Mouse (Mus musculus): ENCODE results near the gene Rnf167.

The Rnf167 gene

DNA sequence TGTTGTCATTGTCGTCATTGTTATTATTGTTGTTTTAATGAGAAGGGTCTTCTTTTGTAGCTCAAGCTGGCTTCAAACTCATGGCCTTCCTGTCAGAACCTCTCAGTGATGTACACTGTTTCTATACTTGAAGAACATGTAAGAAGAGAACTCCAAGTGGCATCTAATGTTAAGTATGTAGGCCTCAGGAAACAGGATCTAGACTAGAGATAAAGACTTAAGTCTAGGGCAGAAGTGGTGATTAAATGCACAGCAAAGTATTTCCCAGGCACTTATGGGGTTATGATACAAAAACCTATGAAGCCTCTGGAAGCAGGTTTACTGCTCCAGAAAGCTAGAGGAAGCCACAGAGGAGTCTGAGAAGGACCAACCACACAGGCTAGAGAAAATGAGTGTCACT lies 8.7 kb upstream of the Rnf167 start:
- no peak for DNase-seq

DNA sequence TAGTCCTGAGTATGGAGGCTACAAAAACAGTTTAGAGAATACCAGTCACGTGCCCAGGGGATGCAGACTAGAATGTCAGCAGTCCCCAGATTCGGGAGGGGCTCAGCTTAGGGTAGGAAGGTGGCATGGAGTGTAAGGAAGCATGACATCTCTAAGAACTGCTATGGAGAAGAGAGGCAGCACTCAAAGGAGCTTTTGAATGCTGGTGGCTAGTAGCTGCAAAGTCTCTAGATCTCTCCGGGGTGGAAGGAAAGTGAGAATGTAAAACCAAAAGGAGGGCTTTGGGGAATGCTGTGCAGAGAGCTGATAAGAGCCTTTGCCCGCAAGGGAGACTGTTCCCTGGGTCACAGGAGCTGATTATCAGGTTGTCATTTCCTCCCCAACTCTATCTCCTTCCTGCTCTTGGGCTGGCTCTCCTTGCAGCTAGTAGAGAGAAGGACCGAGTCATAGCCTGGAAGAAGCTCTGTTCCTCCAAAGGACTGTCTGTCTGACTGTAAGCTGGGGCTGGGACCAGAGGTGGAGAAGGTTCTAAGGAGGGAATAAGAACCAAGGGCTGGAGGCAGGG lies 8.2 kb upstream of the Rnf167 start, which contains the start of gene Gp1ba:
TSS of gene Gp1ba (plus strand) at position 409 of the 565 bp plus-strand sequence.
- no peak for DNase-seq

DNA sequence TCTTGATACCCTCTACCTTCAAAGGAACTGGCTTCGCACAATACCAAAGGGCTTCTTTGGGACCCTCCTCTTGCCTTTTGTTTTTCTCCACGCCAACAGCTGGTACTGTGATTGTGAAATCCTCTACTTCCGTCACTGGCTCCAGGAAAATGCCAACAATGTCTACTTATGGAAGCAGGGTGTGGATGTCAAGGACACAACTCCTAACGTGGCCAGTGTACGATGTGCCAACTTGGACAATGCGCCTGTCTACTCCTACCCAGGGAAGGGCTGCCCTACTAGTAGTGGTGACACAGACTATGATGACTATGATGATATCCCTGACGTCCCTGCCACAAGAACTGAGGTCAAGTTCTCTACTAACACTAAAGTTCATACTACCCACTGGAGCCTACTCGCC lies 7.1 kb upstream of the Rnf167 start:
- DNase-seq: peak in 1 of 2 experiments; percentile 51

DNA sequence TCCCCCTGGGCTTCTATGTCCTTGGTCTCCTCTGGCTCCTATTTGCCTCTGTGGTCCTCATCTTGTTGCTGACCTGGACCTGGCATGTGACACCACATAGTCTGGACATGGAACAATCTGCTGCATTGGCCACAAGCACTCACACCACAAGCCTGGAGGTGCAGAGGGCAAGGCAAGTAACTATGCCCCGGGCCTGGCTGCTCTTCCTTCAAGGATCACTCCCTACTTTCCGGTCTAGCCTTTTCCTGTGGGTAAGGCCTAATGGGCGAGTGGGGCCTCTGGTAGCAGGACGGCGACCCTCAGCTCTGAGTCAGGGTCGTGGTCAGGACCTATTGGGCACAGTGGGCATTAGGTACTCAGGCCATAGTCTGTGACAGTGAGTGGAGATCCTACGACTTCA lies 5.8 kb upstream of the Rnf167 start:
- no peak for DNase-seq

DNA sequence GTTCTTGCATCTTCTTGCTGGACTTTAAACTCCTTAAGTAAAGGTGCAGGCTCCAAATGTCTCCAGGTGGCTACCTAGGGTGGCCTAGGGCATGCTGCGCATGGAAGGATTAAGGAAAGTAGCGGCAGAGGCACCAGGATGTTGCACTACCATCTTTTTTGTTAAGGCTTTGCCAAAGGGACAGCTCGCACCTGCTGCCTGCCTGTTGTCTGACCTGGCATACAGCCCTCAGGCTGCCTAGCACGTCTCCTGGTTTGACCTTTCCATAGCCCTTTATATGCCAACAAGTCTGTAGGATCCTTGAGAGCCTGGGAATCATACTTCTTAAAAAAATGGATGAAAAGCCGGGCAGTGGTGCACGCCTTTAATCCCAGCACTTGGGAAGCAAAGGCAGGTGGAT lies 4.0 kb upstream of the Rnf167 start:
- no peak for DNase-seq

DNA sequence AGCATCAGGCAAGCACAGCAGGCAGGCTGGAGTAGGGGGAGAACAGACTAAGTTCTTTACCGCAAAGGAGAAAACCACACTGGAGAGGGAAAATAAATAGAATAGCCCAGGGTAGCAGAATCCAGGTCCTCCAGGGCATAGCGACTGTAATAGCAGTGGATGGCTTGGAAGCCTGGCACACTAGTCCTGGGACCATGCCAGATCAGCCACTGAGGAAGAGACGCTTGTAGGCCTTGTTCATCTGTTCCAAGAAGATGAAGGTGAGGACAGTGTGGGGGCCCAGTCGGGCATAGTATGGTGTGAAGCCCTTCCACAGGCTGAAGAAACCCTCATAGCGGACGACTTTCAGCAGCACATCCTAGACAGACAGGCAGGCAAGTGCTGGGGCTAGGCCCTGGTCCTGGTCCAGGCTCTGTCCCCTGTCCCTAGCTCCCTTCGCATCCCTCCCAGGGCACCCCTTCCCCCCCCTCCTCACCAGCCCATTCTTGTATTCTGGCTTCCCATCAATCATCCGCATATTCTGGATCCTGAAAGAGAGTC lies 2.4 kb upstream of the Rnf167 start:
- no peak for DNase-seq

DNA sequence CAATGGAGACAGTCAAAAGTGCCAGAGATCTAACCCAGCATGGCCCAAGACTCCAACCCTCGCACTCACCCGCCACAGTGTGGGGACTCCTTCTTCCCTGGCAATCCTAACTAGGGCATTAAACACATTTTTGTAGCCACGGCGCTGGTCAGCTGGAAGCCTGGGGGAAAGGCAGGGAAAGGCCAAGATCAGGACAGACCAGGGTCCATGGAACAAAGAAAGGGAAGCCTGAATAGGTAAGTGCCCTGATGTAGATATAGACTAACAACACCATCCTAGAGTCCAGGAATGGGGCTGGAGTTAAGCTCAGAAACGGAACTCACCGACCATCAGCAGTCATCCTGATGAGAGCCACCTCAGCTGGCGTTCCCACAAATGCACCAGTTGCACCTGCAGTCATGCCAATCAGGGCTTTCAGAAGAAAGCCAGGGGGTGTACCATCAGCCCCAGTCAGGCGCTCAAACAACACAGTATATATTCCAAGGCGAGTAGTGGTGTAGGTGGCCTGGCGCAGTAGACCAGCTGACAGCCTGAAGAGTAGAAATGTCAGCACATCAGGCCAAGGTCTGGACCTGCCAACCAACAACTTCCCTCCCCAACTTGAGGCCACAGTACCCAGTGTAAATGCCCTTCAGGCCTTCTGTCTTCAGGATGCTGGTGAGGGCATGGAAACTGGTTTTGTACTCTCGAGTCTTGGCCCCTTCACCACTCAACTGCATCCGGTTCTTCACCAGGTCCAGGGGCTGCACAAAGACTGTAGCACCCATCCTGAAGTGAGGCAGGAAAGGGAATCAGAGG lies 1.4 kb upstream of the Rnf167 start:
- DNase-seq: no peak

DNA sequence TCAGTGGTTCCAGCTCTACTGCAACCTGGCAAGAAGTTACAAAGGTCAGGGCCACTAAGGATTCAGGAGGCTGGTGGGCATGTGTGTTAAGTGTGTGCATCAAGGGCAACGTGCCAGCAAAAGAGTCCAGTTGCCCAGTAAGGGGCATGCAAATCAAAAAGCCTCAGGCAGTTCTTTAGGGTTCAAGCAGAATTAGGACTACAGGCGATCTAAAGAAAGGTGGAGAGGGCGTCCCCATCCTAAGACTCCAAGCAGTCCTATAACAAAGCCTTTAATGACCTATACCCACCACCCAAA lies 828 bp upstream of the Rnf167 start:
- DNase-seq: no peak

DNA sequence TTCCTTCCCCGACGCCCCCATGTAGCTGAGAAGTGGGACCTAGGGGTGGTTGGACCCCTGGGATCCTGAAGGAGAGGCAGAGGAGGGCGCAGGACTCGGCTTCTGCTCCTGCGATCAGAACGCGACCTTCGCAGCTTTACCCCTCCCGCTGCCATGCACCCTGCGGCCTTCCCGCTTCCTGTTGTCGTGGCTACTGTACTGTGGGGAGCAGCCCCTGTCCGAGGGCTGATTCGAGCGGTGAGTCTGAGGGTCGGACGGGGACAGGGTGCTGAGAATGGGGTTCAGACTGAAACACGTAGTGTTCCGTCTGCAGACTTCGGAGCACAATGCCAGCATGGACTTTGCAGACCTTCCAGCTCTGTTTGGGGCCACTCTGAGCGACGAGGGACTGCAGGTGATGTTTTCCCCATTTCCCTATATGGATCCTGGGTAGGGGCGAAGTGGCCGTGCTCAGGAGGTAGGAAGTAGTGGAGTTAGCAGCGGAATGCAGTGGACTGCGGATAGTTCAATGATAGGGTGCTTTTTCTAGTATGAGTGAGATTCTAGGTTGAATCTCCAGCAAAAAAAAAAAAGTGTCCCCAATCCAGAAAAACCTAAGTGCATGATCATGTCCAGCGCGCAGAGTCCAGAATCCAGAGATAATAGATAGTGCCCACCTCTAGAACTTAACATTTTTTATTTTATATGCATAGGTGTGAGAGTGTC lies 833 bp downstream of the Rnf167 start:
- DNase-seq: peak in 1 of 2 experiments; percentile 28

DNA sequence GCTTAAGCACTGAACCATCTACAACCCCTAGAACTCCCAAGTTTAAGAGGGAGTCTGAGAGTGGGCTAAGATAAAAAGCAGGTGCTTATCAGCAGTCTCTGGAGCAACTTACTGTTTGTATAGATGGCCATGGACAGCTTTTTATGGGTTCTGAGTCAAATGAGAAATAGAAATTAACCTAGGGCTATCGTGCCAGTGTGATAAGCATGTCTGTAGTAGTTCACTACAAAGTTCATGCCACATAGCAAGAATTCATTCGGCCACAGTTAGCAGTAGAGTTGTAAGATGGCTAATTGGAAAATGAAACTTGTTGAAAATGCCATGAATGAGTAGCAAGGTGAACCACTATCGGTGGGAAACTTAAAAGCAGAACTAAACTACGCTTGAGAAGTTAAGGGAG lies 1.5 kb downstream of the Rnf167 start:
- no peak for DNase-seq

DNA sequence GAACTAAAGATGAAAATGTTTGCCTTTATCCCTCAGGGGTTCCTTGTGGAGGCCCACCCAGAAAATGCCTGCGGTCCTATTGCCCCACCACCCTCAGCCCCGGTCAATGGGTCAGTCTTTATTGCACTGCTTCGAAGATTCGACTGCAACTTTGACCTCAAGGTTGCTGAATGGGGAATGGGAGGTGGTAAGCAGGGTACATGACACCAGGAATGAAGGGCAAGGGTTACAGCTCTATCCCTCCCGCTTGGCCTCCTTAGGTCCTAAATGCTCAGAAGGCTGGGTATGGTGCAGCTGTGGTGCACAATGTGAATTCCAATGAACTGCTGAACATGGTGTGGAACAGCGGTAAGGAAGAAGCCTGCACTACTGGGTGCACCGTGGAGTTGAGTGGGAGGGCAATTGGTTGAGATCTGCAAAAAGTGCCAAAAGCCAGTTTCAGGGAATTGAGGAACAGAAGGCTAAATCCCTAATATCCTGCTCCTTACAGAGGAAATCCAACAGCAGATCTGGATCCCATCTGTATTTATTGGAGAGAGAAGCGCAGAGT lies 2.2 kb downstream of the Rnf167 start:
- no peak for DNase-seq

DNA sequence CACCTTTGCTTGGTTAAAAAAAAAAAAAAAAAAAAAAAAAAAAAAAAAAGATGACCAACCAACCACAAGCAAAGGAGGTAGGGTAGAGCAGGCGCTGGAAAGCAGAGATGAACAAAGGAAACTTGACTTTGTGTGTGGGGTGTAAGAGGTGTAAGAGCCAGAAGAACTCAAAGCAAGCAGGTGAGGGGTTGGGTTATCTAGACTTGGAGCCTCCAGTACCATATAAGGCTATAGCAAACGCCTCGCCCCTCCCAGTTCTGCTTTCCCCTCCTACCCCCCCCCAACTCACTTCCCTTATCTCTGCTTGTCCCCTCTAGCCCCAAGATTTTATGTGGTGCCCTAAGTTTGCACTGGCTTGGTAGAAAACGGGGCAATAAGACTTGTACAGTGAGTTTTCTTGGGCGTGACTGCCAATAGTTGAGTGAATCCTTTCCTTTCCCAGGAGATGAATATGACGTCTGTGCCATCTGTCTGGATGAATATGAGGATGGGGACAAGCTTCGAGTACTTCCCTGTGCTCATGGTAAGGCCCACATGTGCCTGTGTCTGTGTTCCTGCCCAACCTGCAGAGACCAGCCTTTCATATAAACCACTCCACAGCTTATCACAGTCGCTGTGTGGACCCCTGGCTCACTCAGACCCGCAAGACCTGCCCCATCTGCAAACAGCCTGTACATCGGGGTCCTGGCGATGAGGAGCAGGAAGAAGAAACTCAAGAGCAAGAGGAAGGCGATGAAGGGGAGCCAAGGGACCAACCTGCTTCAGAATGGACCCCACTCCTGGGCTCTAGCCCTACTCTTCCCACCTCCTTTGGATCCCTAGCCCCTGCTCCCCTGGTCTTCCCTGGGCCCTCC lies 3.5 kb downstream of the Rnf167 start:
- no peak for DNase-seq

DNA sequence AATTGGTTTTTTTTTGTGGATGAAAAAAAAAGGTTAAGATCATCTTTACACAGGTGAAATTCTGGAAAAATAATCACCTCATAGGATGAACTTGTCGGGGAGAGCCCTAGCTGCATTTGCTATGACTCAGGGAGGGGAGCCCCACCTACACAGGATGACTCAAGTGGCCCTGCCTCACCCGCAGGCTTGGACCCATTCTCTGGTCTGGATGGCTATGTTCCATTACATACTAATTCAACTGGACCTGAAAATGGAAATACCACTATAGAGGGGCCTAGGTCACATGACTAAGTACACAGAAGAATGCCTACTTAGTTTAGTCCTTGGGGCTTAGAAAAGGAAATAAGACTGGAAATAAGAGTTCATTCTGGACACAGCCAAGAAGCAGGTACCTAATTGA lies 4.4 kb downstream of the Rnf167 start:
- DNase-seq: no peak

DNA sequence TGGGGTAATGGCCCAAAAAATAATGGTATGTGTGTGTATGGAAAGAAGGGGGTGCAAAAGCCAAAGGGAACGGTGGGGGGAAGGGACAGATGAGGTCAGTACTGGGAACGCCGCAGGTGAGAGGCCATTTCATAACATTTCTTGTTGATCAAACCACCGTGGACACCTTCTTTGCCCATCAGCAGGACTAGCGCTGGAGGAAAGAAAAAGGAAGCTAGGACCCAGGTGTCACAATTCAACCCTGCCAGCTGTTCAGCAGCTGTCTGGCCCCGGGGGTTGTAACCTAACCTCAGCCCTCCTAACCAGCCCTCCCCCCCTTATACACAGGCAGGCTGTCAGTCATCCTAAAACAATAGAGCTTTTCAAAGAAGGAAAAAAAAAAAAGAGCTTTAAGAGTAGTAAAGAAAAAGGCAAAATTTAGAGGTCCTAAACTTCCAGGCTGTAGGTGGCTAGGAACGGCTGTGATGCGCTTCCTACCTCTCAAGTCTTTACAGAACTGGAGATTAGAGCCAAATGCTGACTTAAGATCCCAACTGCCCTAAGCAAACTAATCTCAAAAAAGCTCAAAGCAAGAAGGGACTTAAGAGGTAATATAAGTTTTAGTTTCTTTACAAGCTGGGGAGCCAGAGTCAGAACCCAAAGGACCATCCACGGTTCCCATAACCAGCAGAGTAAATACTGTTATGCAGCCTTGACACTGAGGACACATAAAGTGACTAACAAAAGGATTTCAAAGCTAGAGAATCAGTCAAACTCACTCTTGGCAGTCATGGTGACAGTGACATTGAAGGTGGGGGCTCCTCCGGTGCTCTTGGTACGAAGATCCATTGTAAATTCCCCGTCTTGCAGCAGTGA lies 5.2 kb downstream of the Rnf167 start:
- no peak for DNase-seq

DNA sequence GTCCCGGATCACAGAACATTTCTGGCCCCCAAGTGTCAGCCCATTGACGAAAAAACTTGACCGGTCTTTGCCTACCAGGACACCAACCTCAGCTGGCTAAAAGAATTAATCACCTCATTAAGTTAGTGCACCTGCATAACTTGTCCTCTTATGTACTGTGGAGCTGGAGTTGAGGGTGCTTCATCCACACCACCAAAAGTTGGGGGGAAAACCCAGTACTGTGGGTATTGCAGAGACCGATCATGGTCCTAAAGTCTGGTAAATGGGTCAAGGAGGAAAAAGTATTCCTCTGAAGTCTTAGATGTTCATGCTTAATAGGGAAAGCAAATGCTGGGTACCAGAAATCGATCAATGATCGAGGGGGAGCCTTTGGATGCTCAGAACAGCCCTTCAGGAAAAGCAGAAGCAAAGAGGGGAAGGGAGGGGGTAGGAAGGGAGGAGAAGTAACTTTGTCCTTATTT lies 5.9 kb downstream of the Rnf167 start:
- no peak for DNase-seq

DNA sequence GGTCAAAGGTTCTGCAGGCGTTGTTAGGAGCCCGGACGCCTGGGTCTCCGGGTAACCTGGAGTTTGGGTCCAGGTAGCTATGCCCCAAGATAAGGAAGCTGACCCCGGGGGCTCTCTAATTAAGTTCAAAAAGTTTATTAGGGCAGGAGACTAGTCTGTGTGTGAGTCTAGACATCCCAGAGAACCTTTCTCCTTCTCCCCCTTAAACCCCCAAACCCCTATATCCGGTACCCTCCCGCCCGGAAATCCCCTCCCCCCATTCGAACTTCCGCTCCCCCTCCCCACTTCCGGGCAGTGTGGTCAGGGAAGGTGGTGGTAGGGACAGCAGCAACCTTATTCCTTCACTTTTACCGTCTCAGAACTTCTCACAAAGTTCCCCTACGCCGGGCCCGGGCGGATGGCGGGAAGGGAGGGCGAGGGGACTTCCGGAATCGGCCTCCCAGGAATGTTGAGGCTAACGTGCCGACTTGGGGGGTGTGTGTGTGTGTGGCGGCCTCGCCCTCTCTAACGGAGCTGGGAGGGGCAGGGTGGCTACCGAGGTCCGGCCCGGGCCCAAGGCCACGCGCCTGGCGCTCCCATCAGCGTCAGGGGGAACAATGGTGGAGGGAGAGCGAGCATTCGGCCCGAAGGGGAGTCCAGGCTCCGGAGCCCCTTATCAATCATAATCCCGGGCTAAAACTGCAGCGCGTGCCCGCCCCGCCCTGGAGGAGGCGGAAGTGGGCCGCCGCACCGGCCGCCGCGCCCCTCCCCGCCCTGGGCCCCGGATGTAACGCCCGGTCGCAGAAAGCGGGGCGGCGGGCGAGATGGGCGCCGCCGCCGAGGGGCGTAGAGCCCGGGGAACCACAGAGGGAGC lies 6.5 kb downstream of the Rnf167 start:
- peak; percentile 69 to 71 for DNase-seq

DNA sequence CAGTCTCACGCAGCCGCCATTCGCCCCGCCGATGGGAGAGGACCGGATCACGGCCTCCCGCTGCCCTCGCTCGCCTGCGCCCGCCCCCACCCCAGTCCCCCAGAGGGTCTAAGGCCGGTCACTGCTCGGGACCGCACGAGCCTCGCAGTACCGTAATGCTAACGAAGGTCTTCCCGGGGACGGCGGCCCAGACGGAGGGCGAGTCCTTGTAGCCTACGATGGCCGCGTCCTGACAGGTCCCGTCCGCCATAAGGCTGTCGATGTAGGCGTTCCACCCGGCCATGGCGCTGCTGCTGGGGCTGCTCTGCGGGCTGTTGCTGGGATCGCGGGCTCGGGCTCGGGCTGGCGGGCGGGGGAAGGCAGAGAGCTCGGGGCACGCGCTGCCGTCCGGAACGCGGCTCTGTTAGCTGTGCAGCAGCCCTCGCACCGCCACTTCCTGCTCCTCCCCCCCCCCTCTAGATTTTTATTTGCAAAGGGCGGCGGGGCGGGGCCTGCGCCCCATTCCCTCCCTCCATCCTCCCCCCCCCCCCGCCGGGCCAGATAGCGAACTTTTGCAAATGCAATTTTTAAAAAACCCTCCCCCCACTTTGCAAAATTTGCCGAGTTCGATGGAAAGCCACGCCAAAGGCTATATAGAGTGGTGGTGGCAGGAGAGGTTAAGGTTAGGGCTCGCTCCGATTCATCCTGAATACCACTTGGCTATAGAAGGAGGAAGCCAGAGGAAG lies 7.3 kb downstream of the Rnf167 start, which contains the start of gene Pfn1:
TSS of gene Pfn1 (minus strand) at position 447 of the 725 bp plus-strand sequence.
- DNase-seq: peak; percentile 71 to 75

DNA sequence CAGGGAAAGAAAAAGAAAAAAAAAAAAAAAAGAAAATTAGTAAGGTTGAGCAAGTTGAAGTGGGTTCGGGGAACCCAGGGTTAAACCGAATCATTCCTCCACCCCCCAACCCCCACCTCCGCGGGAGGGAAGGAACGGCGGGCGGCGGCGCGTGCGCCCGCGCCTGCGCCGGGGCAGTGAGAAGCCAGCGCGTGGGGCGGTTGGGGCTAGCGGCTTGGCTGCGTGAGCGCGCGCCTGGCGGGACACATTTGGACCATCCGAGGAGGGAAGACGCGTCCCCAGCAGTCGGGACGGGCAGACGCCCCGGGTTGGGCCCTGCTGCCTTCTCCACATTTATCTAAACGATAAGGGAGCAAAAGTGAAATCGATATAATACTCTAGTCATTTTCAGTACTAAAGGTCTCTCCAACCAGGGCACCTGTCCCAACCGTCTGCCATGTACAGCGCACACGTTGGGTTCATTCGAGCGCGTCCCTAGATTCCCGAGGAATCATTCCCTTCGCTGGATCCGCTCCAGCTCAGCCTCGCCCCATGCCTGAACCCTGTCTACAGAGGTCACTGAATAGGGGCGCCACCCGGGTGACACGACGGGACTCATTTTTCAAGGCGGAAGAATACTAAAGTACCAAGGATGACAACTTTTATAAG lies 8.0 kb downstream of the Rnf167 start:
- peak; percentile 82 to 85 for DNase-seq
